Mouse (Mus musculus) forebrain, embryonic 13.5 days (tissue): ENCODE data around the gene Hcn3. TPM values are rescaled to one million over a fixed set of nuclear protein-coding genes. Genes with fewer than 3 reads are reported as not detected.
A peak's percentile ranks its signal among the peaks of the same experiment; 100 is the strongest.

Experiments
- ATAC-seq: fragments of 200-750 bp; cut with Nextera tagmentation; 2 replicates; pipeline ENCODE4 v1.8.0; 2017
- H3K27ac ChIP-seq: fragments of 300-500 bp; sonication (generic); 2 replicates; pipeline ENCODE4 v1.5.1; 2015; ENCODE audit warnings: inconsistent platforms, mild to moderate bottlenecking, moderate library complexity
- H3K27me3 ChIP-seq: fragments of 300-500 bp; sonication (generic); 2 replicates; pipeline ENCODE4 v1.6.1; 2015; ENCODE audit warnings: mild to moderate bottlenecking, inconsistent platforms
- H3K36me3 ChIP-seq: fragments of 300-500 bp; sonication (generic); 2 replicates; pipeline ENCODE4 v1.6.1; 2015; ENCODE audit warnings: mild to moderate bottlenecking, inconsistent platforms; ENCODE audit not compliant: poor library complexity, severe bottlenecking
- H3K4me1 ChIP-seq: fragments of 300-500 bp; sonication (generic); 2 replicates; pipeline ENCODE4 v1.6.1; 2015; ENCODE audit warnings: inconsistent platforms
- H3K4me2 ChIP-seq: fragments of 300-500 bp; sonication (generic); 2 replicates; pipeline ENCODE4 v1.6.1; 2015; ENCODE audit warnings: inconsistent platforms, mild to moderate bottlenecking, moderate library complexity
- H3K4me3 ChIP-seq: fragments of 300-500 bp; sonication (generic); 2 replicates; pipeline ENCODE4 v1.5.1; 2015; ENCODE audit warnings: mild to moderate bottlenecking, inconsistent platforms
- H3K9ac ChIP-seq: fragments of 300-500 bp; sonication (generic); 2 replicates; pipeline ENCODE4 v1.6.1; 2015; ENCODE audit warnings: mild to moderate bottlenecking, inconsistent platforms
- H3K9me3 ChIP-seq: fragments of 300-500 bp; sonication (generic); replicated peaks from 2 replicates; pipeline ENCODE4 v1.6.1; 2016; ENCODE audit warnings: inconsistent platforms
- WGBS: fragments of 180-500 bp; shearing (Covaris S2); methylation state at CpG from one replicate; pipeline ENCODE4 v1.1.7; 2015; 5-methylcytosine and 5-hydroxymethylcytosine counted together
- polyA plus RNA-seq: library from polyadenylated mRNA; unstranded; fragments of >200 nt; fragmentation: Nextera tagmentation; extraction: Ambion mirVana; gene quantifications from 2 replicates; pipeline ENCODE4 v1.2.1, GENCODE M21; 2015

The Hcn3 gene
- polyA plus RNA-seq, 1 experiment from 2014 or later, result 19.0 TPM

DNA sequence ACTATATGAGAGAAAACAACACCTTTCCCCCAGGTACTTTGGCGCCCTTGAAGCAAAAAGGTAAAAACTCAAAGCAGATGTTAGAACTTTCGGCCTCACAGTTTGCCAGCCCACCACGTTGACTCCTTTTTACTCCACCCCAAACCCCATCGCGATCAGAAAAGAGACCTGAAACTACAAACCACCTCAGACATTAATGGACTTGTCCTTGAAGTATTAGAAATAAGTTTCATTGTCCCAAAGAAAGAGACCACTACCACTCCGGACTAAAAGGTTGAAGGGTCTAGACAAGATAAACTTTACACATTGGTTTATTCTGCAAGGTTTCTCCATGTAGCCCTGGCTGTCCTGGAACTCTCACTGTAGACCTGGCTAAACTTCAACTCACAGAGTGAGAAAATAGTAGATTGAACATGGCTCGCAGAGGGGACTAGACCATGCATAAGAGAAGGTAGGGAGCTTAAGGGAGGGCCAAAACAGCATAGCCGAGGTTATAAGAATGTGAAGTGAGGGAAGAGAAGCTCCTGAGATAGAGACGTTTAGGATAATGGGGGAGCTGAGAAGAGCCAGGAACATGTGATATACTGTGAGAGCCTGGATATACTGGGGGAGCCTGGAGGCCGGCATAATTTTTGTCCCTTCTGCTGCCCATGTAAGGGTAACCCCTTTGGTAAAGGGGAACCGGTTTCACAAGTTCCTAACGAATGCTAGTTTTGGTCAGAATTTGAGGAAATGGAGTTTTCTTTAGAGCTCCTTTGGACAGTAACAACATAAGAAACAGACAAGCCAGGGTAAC lies 57.3 kb downstream of the Hcn3 start:
- peak overlapping the region; percentile 76 for H3K4me3 ChIP-seq
- peaks cover 26% of the 10 kb centered on the region for H3K36me3 ChIP-seq
- WGBS, result 64% methylated on average over 12 of the region's 12 CpGs
- H3K27ac ChIP-seq, result peak overlapping the region; percentile 65
- peaks cover 33% of the 10 kb centered on the region for H3K4me1 ChIP-seq
- no peak for ATAC-seq
- H3K4me2 ChIP-seq, result peak overlapping the region; percentile 86
- H3K9ac ChIP-seq, result 0 out of 2 replicates have a peak overlapping the region, but pooled peaks have one; percentile 50
- no peaks in the 10 kb centered on the region for H3K27me3 ChIP-seq
- H3K9me3 ChIP-seq, result no peaks in the 10 kb centered on the region

DNA sequence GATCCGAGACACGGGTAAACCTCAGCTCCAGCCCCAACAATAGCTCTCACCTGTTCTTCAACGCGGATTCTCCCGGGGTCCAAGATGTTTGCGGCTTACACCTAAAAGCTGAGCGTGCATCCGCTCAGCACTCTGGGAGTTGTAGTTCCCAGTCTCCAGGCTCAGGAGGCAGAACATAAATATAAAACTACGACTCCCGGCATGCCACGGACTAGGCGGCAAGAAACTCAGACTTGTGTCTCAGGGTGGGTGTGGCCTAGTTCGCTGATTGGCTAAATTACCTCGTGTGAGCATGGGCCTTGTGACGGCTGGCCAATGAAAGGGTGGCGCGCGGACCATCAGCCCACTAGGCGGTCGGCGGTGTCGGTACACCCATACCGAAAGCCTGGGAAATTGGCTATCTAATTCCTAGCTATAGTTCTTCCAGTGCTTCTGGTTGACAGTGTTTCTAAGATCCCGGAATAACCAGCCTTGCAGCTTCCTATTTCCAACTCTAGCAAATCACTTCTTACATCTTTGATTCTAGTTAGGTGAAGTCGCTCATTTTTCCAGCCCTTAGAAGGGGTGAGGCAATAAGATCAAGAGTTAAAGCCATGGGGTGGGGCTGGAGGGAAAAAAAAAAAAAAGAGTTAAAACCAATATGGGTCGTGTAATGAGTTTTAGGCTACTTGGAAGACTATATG lies 58.0 kb downstream of the Hcn3 start, which contains the start of gene Fdps:
Gene Fdps (minus strand): TSS at position 148 of the 683 bp plus-strand sequence.
- no peaks in the 10 kb centered on the region for H3K9me3 ChIP-seq
- peak within 1 kb of the TSS; percentile 86 for H3K4me2 ChIP-seq
- ATAC-seq, result peak; percentile 100
- under 1% methylated on average over 26 of the region's 26 CpGs for WGBS
- H3K36me3 ChIP-seq, result peaks cover 28% of the 10 kb centered on the region
- H3K4me3 ChIP-seq, result peak within 1 kb of the TSS; percentile 76
- no peaks in the 10 kb centered on the region for H3K27me3 ChIP-seq
- H3K4me1 ChIP-seq, result peaks cover 33% of the 10 kb centered on the region
- H3K27ac ChIP-seq, result peak within 1 kb of the TSS; percentile 72
- peak within 1 kb of the TSS; percentile 84 for H3K9ac ChIP-seq

DNA sequence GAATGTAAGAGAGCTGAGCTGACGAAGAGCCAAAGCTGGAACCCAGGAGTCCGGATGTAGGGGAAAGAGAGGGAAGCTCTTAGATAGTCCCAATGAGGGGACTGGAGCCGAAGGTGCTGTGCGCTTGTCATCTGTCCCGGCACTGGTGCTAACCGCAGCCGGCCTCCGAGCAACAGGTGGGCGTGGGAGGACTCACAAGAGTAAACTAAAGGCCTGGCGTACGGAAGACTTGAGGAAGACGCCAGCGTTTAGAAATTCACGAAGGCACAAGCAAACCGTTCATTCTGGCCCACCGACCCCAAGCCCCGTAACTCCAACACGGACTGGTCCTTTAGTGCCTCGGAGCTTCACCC lies 58.6 kb downstream of the Hcn3 start:
- H3K27me3 ChIP-seq, result no peaks in the 10 kb centered on the region
- ATAC-seq, result no peak
- peak overlapping the region; percentile 76 for H3K4me3 ChIP-seq
- H3K9ac ChIP-seq, result peak overlapping the region; percentile 84
- WGBS, result under 1% methylated on average over 19 of the region's 19 CpGs
- H3K36me3 ChIP-seq, result peaks cover 34% of the 10 kb centered on the region
- peaks cover 33% of the 10 kb centered on the region for H3K4me1 ChIP-seq
- H3K4me2 ChIP-seq, result peak overlapping the region; percentile 86
- peak overlapping the region; percentile 72 for H3K27ac ChIP-seq
- no peaks in the 10 kb centered on the region for H3K9me3 ChIP-seq

DNA sequence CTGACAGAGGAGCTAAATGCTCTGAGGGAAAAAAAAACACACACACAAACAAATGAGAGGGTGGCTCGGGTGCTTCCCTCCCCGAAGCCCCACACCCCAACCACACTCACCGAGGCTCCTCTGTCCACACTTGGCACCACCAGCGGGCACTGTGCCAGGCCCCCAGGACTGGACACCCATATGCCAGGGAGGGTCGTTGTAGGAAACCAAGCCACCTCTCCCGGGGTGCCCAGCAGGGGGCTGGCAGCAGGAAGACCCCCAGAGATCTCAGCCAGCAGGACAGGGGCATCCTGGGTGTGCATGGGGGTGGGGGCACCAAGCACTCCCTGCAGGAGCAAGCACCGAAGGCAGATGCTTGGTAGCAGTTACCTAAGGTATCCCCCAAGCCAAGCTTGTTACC lies 59.2 kb downstream of the Hcn3 start, which contains the start of gene Gm43738:
Gene Gm43738 (minus strand): TSS at position 289 of the 400 bp plus-strand sequence.
- 43% methylated on average over 7 of the region's 7 CpGs for WGBS
- Histone ChIP-seq H3K36me3 (peaks cover 40% of the 10 kb centered on the region), H3K27me3 (no peaks in the 10 kb centered on the region), H3K9me3 (no peaks in the 10 kb centered on the region), H3K27ac (peak within 1 kb of the TSS; percentile 72), H3K9ac (peak within 1 kb of the TSS; percentile 84), H3K4me1 (peaks cover 33% of the 10 kb centered on the region), H3K4me2 (peak within 1 kb of the TSS; percentile 86), H3K4me3 (peak within 1 kb of the TSS; percentile 76)
- no peak for ATAC-seq

Other genes starting within 250 kb of the Hcn3 start
- gene Msto1, start 246.2 kb downstream of the Hcn3 start, polyA plus RNA-seq, result 40.3 and 48.5 TPM in 2 replicates
- gene Ash1l, start 209.6 kb downstream of the Hcn3 start, polyA plus RNA-seq, result 21.8 and 24.4 TPM in 2 replicates
- 139 and 145 TPM in 2 replicates for gene Dap3, start 209.0 kb downstream of the Hcn3 start, polyA plus RNA-seq
- gene Rusc1, start 66.9 kb downstream of the Hcn3 start, polyA plus RNA-seq, result 38.4 and 40.5 TPM in 2 replicates
- gene Gm43738, start 59.1 kb downstream of the Hcn3 start, polyA plus RNA-seq, result not detected in 2 replicates
- 315 and 326 TPM in 2 replicates for gene Fdps, start 58.2 kb downstream of the Hcn3 start, polyA plus RNA-seq
- 0.09 and 0.26 TPM in 2 replicates for gene Pklr, start 24.1 kb downstream of the Hcn3 start, polyA plus RNA-seq
- 25.0 and 26.2 TPM in 2 replicates for gene Clk2, start 4.6 kb upstream of the Hcn3 start, polyA plus RNA-seq
- gene Scamp3, start 17.3 kb upstream of the Hcn3 start, polyA plus RNA-seq, result 102 and 109 TPM in 2 replicates
- gene Fam189b, start 22.9 kb upstream of the Hcn3 start, polyA plus RNA-seq, result 15.1 and 23.0 TPM in 2 replicates
- 34.6 and 36.3 TPM in 2 replicates for gene Gba, start 42.7 kb upstream of the Hcn3 start, polyA plus RNA-seq
- 79.2 and 96.1 TPM in 2 replicates for gene Thbs3, start 55.0 kb upstream of the Hcn3 start, polyA plus RNA-seq
- 196 and 201 TPM in 2 replicates for gene Mtx1, start 66.9 kb upstream of the Hcn3 start, polyA plus RNA-seq
- 2.8 and 3.1 TPM in 2 replicates for gene Muc1, start 68.9 kb upstream of the Hcn3 start, polyA plus RNA-seq
- 221 and 237 TPM in 2 replicates for gene Krtcap2, start 85.8 kb upstream of the Hcn3 start, polyA plus RNA-seq
- gene Trim46, start 86.1 kb upstream of the Hcn3 start, polyA plus RNA-seq, result 36.6 and 43.2 TPM in 2 replicates
- gene Dpm3, start 99.2 kb upstream of the Hcn3 start, polyA plus RNA-seq, result 100 and 106 TPM in 2 replicates
- 25.8 and 32.7 TPM in 2 replicates for gene Slc50a1, start 110.4 kb upstream of the Hcn3 start, polyA plus RNA-seq
- gene Efna1, start 120.9 kb upstream of the Hcn3 start, polyA plus RNA-seq, result 9.5 and 10.9 TPM in 2 replicates
- 18.7 and 23.4 TPM in 2 replicates for gene Efna3, start 162.8 kb upstream of the Hcn3 start, polyA plus RNA-seq
- 16.0 and 16.3 TPM in 2 replicates for gene Efna4, start 177.8 kb upstream of the Hcn3 start, polyA plus RNA-seq
- 24.1 and 27.5 TPM in 2 replicates for gene Adam15, start 189.8 kb upstream of the Hcn3 start, polyA plus RNA-seq
- gene Dcst2, start 201.8 kb upstream of the Hcn3 start, polyA plus RNA-seq, result 0.06 and 0.13 TPM in 2 replicates
- 0.37 and 0.57 TPM in 2 replicates for gene Dcst1, start 205.1 kb upstream of the Hcn3 start, polyA plus RNA-seq
- 0.41 and 0.67 TPM in 2 replicates for gene Zbtb7b, start 234.6 kb upstream of the Hcn3 start, polyA plus RNA-seq
- gene Lenep, start 242.6 kb upstream of the Hcn3 start, polyA plus RNA-seq, result 0.52 and 0.55 TPM in 2 replicates